Mouse (Mus musculus): ENCODE measurements at regions not wholly inside any gene's neighbourhood (a gene's known extent, or its start where the extent isn't known, plus 50 kb on each side); places are given as distances from the start of the nearest gene placed in this dataset.
A peak's percentile ranks its signal among the peaks of the same experiment; 100 is the strongest.

DNA sequence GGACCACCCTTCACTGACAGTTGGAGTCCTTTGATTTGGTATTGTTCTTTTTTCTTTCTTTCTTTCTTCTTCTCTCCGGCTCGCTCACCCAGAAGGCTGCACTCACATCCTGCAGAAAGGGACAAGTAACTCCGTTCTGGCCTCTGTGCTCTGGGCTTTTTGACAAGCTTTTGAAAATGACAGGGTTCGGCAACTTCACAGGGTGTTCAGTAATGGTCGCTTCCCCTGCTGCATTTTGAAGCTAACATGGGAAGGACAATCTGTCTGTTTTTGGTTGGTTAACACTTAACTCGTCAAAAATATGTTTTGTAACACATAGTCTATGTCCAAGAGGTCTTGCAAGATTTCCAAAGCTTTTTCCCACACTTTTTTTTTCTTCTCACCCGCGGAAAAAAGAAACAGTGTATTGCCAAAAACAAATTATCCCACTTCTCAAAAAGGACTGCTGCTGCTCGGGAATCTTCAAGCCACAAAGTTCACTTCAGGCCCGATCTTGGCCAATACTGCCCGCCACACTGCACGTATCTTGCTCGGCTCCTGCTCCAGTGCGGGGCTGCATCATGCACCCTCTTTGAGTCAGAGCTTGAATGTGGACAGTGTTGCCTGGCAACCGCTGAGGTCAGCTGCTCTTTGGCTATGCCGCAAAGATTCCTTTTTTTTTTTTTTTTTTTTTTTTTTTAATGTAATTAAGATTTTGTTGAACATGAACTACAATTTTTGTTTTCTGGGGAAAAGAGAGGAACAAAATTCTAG, 209.4 kb upstream of the Inhba start:
- peak; percentile 20 for DNase-seq

DNA sequence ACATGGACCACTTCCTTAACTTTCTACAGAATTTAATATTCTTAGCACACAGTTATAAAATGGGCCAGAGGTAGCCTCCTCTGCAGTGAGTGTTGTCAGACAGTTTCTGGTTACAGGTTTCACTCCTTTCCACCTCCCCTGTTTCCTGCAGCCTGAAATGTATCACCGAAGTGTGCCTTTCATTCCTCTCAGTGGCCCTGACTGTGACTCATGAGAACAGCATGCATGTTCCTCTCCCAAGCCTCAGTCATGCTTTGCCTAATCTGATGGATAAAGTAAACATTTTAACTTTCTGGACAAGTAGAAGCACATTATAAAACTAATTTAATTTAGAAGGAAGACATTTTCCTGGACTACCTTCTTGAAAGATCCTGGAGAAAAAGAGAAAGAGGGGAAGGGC, 207.7 kb upstream of the Inhba start:
- peak; percentile 3 for DNase-seq

DNA sequence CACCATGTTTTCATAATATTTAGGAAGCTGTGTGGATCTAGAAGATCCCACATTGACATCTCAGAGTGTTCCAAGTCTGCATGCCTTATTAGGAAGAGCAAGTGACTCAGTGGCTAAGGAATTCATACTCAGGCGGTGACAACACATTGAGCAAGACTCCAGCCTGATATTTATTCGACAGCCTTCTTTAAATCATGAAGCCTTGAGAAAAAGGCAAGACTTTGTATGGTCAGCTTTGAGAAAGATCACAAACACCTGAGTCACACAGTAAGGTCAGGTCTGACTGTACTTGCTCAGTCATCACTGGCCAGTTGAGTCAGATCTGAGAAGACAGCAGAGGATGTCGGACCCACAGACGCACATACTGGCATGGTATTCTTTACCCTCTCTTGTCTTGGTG, 204.7 kb upstream of the Inhba start:
- DNase-seq = peak; percentile 33

GRCm38 (mm10) chr13:15822261-15822850, 189.3 kb upstream of the Inhba start:
- no peak for DNase-seq

DNA sequence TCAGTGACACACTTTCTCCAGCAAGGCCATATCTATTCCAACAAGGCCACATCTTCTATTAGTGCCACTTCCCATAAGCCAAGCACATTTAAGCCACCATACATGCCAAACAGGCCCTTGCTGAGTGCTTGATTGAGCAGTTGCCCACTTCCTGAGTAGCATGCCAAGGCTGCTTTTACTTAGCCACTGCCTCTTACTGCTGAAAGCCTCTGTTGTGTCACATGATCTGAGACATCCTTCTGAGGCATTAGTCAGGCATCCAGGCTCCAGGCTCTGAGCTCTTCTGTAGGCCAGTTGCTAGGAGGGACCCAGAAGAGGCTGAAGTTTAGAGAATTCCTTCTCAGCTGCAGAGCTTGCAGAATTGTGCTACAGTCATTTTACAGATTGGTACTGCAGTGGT, 165.8 kb upstream of the Inhba start:
- DNase-seq = no peak

DNA sequence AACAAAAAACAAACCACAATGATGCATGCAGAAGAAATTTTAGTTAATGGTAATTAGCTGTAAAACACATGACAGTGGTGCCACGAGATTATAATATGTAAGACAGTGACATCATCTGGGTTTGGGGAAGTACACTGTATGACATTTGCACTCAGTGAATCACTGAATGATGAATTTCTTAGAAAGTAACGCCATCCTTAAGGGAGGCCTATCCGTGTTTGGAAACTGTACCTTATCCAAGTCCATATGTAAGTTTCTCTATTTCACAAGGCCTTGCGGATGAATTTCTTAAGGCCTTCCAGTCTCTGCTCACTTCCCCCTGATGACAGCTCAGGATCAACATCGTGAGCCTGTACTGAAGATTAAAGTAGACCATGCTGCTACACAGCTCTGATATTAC, 163.6 kb upstream of the Inhba start:
- DNase-seq = no peak

- DNase-seq = no peak
Measured at GRCm38 (mm10) chr13:15849129-15849528, 162.5 kb upstream of the Inhba start.

DNA sequence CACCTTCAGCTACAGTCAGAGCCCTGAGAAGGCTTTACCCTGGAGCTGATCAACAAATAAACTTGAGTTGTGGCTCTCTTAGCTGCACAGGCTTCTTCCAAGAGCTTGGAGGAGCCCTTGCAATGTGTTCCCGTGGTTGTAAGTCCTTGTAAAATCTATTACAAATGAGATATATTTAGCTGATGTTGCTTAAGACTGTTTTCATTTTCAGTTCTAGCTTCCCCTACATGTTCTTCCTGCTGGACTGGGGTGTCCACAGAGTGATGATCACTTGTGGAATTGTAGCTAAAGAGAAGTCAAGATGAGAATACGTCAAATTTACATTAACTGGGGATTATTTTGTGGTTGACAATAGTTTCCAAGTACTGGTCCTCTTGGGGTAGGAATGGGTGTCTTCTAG, 161.3 kb upstream of the Inhba start:
- no peak for DNase-seq

GRCm38 (mm10) chr13:15853022-15853566, 158.6 kb upstream of the Inhba start:
- no peak for DNase-seq

DNA sequence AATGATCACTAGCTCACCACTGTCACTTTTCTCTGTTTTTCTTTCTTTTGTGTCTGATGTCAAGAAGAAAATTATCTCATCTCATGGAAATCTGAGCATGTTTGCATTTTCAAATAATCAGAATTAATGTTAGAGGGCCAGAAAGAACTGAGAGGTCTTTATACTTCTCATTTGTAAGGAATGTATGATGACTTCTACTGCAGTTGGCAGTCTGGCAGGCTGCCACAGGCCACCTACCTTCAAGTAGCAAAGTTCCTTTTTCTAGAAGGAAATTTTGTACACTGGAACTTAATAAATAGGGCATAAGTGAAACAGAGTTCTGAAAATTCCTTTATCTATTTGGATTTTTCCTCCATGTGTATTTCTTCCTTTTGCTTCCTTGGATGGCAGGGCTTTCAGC, 148.7 kb upstream of the Inhba start:
- no peak for DNase-seq

- DNase-seq = no peak
Measured at GRCm38 (mm10) chr13:15863344-15863743, 148.3 kb upstream of the Inhba start.

DNA sequence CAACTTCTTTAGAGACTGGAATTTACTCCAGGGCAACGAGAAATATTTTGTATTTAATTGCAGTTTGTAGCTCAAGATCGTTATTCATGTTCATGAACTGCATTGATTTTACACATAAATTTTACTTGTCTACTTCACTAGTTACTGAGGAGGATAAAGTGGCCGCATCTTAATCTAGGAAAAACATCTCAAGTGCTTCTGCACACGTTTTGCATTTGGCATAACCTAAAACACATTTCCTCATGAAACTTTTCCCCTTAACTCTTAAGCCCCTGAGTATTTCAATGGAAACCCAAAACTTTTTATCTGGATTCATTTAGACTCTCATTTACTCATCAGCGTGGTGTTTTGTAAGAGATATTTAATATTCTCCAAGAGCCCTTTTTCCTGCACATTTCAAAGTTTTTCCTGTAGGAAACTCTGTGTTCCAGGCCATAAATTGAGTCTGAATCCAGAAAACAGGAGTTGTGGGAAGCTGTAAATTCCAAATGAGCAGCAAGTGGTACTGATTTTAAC, 144.5 kb upstream of the Inhba start:
- no peak for DNase-seq

DNA sequence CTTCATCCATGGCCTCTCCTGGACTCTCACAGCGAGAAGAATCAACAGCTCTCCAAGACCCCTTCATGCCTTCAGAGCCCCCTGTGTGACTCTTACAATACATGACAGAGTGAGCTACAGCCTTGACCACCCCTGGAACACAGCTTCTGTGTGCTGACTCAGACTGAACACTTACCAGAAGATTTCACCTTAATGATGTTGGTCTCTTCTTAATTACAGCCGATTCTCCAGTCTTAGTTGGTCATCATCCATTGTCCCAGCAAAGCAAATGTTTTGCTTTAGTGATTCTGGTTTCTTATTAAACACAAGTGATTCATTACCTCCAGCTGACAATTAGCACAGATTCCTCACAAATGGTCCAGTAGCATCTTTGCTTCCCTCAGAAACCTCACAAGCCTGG, 134.0 kb upstream of the Inhba start:
- DNase-seq = no peak

- no peak for DNase-seq
Measured at GRCm38 (mm10) chr13:15879576-15879975, 132.1 kb upstream of the Inhba start.

DNA sequence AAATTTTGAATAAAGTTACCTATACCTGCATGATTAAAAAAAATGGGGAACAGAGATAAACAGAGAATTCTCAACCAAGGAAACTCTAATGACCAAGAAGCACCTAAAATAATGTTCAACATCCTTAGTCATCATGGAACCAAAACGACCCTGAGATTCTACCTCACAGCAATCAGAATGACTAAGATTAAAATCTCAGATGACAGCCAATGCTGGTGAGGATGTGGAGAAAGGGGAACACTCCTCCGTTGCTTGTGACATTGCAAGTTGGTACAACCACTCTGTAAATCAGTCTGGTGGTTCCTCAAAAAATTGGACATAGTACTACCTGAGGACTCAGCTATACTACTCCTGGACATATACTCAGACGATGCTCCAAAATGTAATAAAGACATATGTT, 120.9 kb upstream of the Inhba start:
- no peak for DNase-seq

GRCm38 (mm10) chr13:15891403-15891802, 120.2 kb upstream of the Inhba start:
- no peak for DNase-seq

GRCm38 (mm10) chr13:15898201-15898600, 113.5 kb upstream of the Inhba start:
- no peak for DNase-seq

DNA sequence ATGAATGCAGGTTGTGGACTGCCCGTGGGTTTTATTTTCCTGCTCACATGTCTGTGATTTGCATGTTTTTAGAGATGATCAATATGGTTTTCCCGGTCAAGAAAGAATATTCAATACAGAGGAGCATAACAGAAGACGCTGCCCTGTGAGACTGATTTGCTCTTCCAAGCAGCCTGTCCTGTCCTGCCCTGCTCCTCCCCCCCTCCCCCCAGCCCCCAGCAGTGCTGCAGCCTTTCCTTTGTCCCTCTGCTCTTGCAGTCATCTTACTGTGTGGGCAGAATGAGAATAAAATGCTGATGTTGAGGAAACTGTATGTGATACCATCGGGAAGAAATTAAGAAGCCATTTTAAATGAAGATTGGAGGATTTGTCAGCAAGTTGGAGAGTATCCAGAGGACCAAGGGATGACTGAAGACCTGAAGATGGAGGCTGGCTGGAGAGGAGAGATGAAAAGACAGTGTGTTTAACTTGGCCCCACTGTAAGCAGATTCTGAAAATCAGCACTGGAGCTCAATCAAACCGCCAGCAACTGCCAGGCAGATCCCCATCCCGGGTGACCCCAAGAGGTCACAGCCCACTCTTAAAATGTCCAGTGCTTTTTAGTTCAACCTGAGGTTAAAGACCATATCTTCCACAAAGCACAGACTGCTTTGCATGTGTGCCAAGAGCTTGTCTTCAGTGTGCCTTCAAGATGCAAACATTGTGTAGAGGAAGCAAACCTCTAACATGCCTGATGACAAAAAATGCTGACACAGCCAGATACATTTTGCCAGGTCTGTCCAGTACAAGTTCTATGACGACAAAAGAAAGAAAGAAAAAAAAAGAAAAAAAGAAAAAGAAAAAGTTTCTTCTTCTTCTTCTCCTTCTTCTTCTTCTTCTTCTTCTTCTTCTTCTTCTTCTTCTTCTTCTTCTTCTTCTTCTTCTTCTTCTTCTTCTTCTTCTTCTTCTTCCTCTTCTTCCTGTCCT, 109.7 kb upstream of the Inhba start:
- DNase-seq = no peak

GRCm38 (mm10) chr13:15907806-15908205, 103.8 kb upstream of the Inhba start:
- DNase-seq = no peak

GRCm38 (mm10) chr13:15910578-15910977, 101.1 kb upstream of the Inhba start:
- no peak for DNase-seq

- no peak for DNase-seq
Measured at GRCm38 (mm10) chr13:15911263-15911662, 100.4 kb upstream of the Inhba start.

- DNase-seq = no peak
Measured at GRCm38 (mm10) chr13:15914270-15914669, 97.4 kb upstream of the Inhba start.

Measured in adrenal gland, adult 2 months (tissue).